Mouse (Mus musculus) embryonic fibroblast, embryonic 13.5 days (primary cell): ENCODE data around the gene Birc2.

Source experiments
- CTCF ChIP-seq: IDR thresholded peaks from 2 replicates; pipeline ENCODE4 v1.5.1; 2011; ENCODE audit warnings: mild to moderate bottlenecking, control low read depth, low read length, moderate library complexity, borderline replicate concordance; ENCODE audit not compliant: insufficient read depth
- POLR2A ChIP-seq: IDR thresholded peaks from 2 replicates; pipeline ENCODE4 v1.6.1; 2011; ENCODE audit warnings: low read depth, mild to moderate bottlenecking, control low read depth, low read length, moderate library complexity

GRCm38 (mm10) chr9:7795581-7795980, 41.3 kb downstream of the Birc2 start:
- TF ChIP-seq POLR2A = no peak
- TF ChIP-seq CTCF = no peak
